Mouse (Mus musculus): ENCODE results near the gene Vps8.

Gene Vps8

DNA sequence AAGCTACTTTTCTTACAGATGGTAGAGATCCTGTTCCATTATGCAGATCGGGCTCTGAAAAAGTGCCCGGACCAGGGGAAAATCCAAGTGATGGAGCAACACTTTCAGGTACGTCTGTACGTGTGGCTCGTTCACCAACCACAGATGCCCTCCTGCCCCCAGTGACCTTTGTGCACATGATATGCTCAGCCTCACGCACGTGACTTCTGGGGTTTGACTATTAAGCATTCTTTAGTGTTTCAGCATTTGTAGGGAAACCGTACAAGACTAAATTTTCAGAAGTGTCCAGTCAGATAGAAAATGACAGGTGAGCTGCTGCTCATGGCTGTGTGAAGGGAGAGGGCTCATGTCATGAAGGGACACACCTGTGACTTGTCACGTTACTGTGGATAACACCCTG is 55.5 kb downstream of the Vps8 start:
- no peak for DNase-seq (ENCODE audit: low read depth)

DNA sequence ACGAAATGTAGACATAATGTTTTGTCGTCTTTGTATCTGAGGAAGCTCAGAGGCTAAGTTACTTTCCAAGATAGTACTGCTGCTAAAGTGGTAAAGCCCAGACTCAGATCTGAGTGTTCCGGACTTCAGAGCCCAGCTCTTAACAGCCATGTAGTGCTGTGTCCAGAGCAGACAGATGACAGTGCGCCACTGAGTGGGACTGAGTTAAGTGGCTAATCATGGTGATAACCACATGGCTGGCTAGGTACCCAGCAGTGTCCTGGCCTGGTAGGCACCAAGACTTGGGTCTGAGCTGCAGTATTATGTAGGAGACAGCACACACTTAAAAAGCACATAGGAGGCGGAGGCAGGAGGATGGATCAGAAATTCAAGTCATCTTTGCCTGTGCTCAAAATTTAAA is 60.9 kb downstream of the Vps8 start:
- DNase-seq (ENCODE audit: low read depth) = no peak

DNA sequence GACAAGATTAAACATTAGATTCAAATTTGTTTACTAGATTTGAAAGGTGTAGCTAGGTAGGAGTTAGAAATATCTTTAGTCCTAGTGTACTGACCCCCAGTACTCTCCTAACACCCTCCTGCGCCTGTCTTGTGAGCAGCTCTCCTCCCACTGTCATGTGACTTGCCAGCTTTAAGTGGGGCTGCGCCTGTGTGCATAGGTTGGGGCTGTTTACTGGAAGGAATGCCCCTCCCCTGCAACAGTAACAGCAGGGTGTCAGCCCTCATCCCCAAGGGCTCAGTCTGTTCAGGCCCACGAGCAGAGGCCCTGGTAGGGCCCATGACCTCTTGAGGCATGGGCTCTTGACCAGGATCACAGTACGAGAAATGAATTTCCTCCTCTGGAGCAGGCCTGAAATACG is 62.8 kb downstream of the Vps8 start:
- no peak for DNase-seq (ENCODE audit: low read depth)

DNA sequence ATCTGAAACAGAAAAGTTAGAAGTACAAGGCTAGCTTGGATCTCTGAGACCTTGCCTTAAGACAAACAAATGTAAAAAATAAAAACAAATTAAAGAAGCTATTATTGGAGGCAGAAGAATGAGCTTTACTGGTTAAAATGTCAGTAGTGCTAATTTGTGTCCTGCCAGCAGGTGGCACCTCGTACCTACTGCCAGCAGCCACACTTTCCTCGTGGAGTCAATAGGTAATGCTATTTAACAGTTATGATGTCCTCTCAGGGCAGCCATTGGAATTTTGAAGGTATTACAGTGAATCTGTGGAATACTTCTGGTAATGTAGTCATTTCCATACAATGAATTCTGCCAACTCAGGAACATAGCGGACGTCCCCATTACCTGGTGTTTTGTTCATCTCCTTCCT is 65.5 kb downstream of the Vps8 start:
- DNase-seq (ENCODE audit: low read depth) = no peak

DNA sequence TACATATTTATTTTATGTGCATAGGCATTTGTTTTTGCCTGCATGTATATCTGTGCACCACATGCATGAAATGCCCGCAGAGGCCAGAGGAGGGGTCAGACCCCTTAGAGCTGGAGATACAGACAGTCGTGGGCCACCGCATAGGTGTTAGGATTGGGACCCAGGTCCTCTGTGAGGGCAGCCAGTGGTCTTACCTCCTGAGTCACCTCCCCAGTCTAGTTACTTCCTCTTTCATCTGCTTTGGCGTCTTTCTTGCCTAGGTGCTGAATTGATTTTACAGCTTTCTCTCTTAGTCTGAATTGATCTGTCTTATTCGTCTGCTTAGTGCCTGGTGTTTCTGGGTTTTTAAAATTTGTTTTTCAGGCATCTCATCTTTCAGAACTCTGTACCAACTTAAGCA is 69.4 kb downstream of the Vps8 start:
- DNase-seq (ENCODE audit: low read depth) = no peak

DNA sequence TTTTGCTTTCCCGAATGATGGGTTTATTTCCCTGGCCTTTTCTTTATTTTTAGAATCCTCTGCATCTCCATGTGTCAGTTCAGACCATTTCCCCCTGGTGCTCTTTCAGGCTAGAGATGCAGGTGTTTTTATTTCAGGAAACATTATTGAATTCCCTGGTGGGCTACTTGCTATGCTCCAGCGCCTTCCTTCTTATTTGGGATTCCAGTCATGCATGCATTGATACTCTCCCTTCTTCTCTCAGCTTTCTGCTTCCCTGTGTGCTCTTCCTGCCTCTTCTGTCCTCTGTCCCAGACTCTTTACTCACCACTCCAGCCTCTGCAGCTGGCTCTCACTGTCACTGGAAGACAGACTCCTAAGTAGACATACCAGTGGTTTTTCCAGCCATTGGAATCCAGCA is 70.0 kb downstream of the Vps8 start:
- DNase-seq (ENCODE audit: low read depth) = no peak

DNA sequence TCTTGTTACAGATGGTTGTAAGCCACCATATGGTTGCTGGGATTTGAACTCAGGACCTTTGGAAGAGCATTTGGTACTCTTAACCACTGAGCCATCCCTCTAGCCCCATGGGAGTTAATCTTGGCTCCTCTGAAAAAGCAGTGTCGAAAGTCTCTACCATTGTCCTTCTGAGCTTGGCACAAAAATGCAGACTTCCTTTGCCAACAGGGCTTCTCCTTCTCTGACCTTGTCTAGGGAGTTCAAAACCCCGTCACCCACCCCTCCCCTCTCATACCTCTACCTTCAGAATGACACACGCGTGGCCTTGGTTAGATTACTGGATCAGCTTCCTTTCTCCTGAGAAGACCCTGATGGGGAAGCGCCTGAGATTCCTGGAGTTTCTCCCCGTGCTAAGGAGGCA is 71.8 kb downstream of the Vps8 start:
- DNase-seq (ENCODE audit: low read depth) = no peak

DNA sequence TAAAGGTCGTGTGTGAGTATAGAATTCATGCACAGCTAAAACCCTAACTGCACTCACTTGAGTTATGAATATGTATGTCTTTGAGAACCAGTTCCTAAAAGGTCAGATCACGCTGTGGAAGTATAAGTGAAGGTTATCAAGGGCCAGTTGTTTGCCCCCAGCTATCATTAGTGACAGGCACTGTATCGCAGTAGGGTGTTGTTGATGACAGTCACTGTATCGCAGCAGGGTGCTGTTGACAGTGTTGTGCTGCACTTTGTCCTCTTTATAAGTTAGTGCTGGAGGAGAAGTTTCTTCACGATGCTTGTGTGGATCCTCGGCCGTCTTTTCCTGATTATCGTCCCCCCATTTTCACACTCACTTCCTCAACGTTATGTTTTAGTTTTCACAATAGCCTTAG is 73.9 kb downstream of the Vps8 start:
- DNase-seq (ENCODE audit: low read depth) = no peak

DNA sequence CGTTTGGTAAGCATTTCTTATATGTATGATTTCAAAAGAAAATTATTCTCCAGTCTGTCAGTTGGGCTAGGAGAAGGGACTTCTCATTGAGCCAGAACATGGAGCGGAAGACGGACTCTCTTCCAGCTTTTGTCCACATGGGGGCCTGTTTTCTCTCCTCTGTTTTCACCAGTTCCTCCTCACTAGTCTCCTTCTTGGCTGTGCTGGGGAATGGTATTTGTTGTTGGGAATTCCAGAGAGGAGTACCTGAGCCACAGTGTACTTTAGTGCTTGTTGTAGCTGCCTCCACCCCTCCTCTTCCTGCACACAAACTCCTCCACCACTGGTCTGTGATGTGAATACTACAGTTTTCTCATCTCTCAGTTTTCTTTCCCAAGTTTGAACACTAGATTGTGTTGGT is 74.7 kb downstream of the Vps8 start:
- DNase-seq (ENCODE audit: low read depth) = no peak

DNA sequence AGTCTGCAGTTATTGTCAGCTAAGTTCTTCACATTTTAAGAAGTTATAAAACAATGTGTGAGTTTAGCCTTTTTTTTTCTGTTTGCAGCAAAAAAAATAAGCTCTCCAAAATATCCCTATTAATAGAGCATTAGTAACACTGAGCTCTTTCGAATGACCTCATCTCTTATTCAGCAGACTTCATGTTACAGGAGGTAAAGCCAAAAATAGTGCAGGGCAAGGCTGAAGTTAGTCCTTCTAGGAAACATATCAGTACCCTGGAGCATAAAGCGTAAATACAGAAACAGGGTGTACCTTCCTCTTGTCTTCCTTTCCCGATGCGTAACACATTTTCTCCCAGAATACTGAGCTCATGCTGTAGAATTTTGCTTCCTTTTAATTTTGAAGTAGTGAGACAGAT is 76.1 kb downstream of the Vps8 start:
- no peak for DNase-seq (ENCODE audit: low read depth)

DNA sequence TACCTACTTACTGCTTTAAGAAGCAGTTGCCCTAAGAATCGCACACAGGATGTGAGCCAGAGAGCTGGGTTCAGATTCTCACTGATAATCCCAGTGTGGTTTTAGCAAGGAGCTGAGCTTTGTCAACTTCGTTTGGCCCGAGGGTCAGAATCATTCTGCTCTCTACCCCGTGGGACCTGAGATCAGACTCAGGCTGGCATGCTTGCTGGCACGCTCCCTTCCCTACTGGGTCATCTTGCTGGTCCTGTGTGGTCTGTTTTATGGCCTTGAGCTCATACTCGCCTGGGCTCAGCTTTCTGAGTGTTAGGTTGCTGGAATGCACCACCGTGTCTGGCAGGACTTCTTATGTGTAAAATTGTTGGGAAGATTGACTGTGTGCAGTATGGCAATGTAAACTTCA is 76.7 kb downstream of the Vps8 start:
- DNase-seq (ENCODE audit: low read depth) = no peak

DNA sequence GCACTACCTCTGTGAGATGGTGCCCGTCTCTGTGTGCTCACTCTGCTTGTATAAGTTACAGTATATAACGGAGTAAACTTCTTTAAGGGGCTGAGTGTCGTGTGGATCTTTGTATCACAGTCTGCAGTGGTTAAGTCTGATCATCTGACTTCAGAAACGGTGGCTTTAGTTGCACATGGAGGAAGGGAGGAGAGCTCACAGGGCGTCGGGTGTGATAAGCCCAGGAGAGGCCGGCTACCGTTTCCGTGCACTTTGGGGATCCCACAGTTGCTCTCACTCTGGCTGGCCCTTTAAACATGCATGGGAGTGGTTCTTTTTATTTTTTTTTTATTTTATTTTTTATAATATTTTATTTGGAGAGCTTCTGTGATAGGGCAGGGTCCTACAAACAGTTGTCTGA is 95.9 kb downstream of the Vps8 start:
- no peak for DNase-seq (ENCODE audit: low read depth)

DNA sequence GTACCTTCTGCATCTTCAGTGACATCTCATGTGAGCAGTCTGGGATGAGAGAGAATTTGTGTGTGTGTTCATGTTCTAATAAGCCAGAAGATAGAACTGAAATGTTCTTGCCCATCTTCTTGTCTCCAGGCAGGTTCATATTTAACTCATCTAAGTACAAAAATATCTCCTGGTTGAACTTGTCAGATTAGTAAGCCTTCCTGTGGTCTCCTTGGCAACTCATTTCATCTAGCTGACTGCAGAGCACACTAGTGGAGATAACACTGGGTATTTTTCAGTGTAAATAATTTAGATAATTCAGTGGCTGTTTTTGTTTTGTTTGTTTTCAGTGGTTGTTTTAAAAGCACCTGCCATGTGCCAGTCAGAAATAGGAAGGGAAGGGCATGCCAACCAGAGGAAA is 96.9 kb downstream of the Vps8 start:
- no peak for DNase-seq (ENCODE audit: low read depth)

DNA sequence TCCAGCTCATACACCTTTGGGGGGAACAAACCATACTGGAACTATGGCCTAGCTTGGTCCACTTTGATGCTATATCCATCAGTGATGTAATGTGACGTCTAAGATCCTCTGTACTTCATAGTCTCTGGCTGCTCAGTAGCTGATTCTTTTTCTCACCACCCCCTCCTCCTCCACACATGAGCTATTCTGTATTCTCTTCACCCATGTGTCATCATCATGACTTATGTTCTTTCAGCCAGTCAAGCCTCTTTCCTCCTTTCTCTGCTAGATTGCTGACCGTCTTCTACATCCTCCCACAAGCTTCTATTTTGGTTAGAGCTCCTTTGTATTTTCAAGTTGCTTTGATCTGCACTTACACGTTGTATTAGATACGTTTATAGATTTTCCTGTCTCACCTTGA is 100.8 kb downstream of the Vps8 start:
- DNase-seq (ENCODE audit: low read depth) = no peak

DNA sequence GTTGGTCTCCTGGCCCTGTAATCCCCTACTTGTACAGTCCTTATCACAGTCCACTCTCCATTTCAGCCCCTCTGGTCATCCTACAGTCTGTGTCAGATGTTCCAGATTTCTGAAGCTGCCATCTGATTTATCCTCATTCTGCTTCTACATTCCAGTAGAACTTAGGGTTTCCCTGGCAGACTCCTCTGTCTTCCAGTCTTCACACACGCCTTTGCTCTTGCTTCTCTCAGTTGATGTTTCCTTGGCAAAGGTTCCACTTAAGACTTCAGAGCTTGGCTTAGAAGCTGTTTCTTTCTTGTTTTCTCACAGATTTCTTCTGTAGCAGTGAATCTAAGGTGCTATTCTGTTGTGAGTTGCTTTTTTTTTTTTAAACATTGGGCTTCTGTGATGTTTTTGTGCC is 102.5 kb downstream of the Vps8 start:
- no peak for DNase-seq (ENCODE audit: low read depth)

DNA sequence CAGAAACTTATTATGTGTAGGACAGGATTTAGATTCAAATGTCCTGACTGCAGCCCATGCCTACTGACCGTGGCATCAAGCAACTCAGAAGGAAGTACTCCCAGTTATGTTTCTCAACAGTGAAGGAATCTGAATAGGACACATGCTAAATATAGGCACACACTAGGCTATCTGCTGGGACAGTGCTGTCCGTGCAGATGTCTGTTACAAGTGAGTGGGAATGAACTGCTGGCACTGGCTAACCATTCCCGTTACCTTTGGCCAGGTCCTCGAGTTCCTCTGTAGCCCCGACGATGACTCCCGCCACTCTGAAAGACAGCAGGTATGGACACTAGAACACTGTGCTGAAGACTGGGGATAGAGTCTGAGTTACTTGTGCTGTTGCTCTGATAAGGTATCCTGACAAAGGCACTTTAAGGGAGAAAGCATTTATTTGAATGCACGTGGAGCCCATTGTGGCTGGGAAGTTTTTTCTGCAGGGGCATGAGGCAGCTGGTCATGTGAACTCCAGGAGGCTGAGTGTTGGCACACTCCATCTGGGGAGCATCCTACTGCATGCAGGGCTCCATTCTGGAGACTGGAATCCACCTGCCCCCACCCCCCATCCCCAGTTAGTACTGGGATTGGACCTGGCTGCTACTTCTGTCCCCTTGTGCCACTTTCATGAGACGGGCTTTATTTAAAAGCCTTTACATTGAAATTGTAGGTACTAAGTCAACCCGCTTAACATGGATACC is 104.5 kb downstream of the Vps8 start:
- DNase-seq (ENCODE audit: low read depth) = no peak

DNA sequence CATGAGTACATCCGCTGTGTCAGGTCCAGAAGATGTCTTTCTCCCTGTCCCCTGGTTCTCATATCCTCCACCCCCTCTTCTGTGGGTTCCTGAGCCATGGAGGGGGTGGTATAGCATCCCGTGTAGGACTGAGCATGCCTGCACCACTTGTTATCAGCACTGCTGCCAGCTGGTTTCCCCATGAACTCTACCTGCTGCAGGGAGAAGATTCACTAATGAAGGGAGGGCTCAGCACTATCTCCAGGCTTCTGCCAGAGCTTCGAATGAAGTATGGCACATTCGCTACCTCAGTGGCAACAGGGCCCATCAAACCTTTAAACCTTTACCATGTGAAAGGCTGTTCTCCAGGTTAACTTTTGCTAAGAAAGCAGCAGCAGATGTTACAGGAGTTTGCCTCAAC is 110.6 kb downstream of the Vps8 start:
- no peak for DNase-seq (ENCODE audit: low read depth)

DNA sequence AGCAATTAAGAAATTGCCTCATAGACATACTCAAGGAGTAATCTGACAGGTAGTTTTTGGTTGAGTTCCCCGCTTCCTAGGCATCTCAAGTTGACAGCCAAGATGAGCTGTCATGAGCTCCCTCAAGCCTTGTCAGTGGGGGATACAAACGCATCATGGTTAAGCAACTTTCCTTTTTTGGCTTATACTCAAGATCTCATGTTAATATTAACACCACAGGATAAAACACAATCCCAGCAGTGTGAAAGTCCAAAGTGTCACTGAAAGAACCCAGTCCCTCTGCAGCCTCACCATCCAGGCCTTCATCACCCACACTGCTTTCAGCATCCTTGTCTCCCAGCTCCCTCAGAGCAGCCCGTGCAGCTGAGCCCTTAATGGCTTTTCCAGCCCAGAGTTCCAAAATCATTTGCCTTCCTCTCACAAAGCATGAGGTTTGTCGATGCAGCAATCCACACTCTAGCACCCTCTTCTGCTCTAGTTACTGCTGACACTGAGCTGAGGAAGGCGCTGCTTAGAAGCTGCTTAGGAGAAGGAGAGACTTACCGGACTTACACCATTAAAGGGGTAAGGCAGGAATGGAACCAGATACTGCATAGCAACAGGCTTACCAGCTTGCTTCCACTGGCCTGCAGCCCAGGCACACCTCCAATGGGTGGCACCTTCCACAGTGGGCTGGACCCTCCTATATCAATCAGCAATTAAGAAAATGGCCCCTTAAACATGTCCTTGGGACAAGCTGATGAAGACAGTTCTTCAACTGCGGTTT is 113.5 kb downstream of the Vps8 start:
- DNase-seq (ENCODE audit: low read depth) = no peak

DNA sequence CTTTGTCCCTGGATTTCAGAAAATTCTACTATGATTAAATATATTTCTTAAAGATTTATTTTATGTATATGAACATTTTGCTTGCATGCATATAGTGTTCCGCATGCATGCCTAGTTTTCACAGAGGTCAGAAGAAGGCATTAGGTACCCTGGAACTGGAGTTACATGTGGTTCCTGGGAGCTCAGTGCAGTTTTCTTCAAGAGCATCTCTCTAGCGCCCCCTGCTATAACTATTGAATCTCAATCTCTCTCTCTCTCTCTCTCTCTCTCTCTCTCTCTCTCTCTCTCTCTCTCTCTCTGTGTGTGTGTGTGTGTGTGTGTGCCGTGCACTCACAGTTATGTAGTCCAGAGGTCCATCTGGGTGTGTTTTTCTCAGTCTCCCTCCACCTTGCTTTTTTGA is 114.4 kb downstream of the Vps8 start:
- DNase-seq (ENCODE audit: low read depth) = no peak

DNA sequence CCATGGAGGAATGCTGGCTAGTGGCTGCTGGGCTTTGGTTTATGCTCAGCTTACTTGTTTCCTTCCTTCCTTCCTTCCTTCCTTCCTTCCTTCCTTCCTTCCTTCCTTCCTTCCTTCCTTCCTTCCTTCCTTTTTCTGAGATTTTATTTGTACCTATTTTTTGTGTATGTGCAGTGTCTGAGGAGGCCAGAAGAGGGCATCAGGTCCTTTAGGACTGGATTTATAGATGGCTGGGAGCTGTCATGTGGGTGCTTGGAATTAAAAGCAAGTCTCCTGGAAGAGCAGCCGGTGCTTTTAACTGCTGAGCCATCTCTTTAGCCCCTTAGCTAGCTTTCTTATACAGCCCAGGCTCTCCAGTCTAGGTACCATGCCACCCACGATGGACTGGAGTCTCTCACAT is 116.0 kb downstream of the Vps8 start:
- no peak for DNase-seq (ENCODE audit: low read depth)

DNA sequence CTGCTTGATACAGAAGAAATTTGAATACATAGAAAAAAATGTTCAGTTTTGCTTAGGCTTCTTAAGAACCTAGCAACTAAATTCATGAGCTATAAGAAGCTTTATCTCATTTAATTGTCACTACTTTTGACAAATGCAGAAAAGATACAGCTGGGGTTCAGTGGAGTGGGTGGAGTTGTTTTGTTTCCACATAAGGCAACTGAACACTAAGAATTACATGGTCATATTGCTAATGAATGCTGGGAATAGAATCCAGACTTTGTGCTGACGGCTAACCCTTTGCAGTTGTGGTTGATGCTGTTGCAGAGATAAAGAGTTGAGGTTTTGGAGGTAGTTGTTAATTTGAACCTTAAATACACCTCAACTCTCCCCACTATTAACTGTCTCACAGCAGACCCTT is 119.6 kb downstream of the Vps8 start:
- DNase-seq (ENCODE audit: low read depth) = no peak

DNA sequence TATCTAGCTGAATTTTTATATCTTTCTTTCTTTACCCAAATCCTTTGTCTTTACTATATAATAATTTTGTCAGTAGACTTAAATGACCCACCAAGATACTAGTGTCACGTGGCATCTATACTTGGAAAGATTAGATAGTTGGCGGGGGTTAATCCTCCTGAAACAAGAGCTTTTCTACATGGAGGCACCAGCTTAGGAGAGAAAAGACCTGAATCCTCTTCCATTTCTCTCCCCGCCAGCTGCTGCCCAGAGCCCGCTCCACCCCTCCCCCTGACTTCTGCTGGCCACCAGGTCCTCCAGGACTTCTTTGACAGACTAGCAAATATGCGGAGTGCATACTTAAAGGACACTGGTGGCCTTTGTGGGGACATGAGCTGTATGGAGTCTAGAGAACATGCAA is 124.5 kb downstream of the Vps8 start:
- no peak for DNase-seq (ENCODE audit: low read depth)

DNA sequence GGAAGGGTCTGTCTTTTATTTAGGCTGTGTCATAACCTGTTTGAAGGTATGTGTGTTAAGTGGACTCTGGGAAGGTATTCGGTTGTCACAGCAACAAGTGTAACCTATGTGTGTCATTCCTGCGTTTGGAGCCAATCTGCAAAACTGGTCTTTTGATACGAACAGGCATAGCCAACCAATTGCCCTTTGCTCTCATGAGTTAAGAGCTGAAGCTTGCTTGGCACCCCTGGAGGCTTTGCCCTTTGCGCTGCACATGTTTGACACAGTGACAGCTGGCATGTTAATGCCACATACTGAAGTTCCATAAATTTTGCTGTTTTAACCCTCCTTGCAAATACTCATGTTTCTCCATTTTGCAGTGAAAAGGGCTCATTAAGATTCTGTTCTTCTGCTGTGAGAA is 126.8 kb downstream of the Vps8 start:
- DNase-seq (ENCODE audit: low read depth) = no peak

DNA sequence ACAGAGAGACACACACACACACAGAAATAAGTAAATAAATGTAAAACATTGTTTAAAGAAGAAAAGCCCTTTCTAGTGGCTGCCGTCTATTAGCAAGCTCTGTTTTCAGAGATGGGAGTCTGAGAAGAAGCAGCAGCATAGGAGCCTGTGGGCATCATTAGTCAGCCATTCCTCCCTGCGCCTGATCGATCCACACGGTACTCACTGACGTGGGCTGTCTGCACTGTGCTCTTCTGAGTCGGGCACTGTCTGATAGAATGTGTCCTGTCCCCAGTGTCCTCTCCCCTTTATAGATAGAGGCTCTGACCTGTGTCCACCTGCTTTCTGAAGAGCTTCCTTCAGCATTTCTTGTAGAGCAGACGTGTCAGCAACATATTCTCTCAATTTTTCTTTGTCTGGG is 127.5 kb downstream of the Vps8 start:
- no peak for DNase-seq (ENCODE audit: low read depth)

All from fibroblast of lung, adult 2 months (primary cell).